Mouse (Mus musculus) central nervous system, embryonic 18 days (tissue): ENCODE data around the gene Il10. TPM values are rescaled to one million over a fixed set of nuclear protein-coding genes. Genes with fewer than 3 reads are reported as not detected.

ENCODE experiments used
- polyA plus RNA-seq: library from polyadenylated mRNA; depleted of rRNA; stranded (reverse); fragments of >200 nt; gene quantifications from 2 replicates; pipeline ENCODE4 v1.2.3, GENCODE M21; 2012; rRNA removed

Il10 gene
- polyA plus RNA-seq, result 0.04 and 0.21 TPM in 2 replicates

GRCm38 (mm10) chr1:131019492-131020098, at the start of gene Il10:
Il10 (plus strand) TSS chr1:131019845.

Other genes starting within 250 kb of the Il10 start
- 0.06 TPM in 1 of 2 replicates, not detected in the other for gene Fcamr, start 218.9 kb upstream of the Il10 start, polyA plus RNA-seq
- gene Pigr, start 193.2 kb upstream of the Il10 start, polyA plus RNA-seq, result 0.01 TPM in 1 of 2 replicates, not detected in the other
- gene Fcmr, start 154.2 kb upstream of the Il10 start, polyA plus RNA-seq, result 0.57 and 0.86 TPM in 2 replicates
- gene Il24, start 132.4 kb upstream of the Il10 start, polyA plus RNA-seq, result not detected in 2 replicates
- gene Il20, start 108.4 kb upstream of the Il10 start, polyA plus RNA-seq, result not detected in 2 replicates
- 0.05 and 0.16 TPM in 2 replicates for gene Il19, start 79.7 kb upstream of the Il10 start, polyA plus RNA-seq
- 30.0 and 30.4 TPM in 2 replicates for gene Mapkapk2, start 78.0 kb downstream of the Il10 start, polyA plus RNA-seq
- gene Dyrk3, start 118.5 kb downstream of the Il10 start, polyA plus RNA-seq, result 12.6 TPM in 2 replicates
- 57.3 and 59.0 TPM in 2 replicates for gene Eif2d, start 133.3 kb downstream of the Il10 start, polyA plus RNA-seq
- gene Rassf5, start 225.4 kb downstream of the Il10 start, polyA plus RNA-seq, result 5.1 and 5.3 TPM in 2 replicates